Mouse (Mus musculus): Measurements from ENCODE around the gene Olfm2. TPM values are rescaled to one million over a fixed set of nuclear protein-coding genes. Genes with fewer than 3 reads are reported as not detected.

Olfm2 gene
- polyA plus RNA-seq, 1 experiment from 2014 or later = 143 TPM

- WGBS = 59% methylated on average over 6 of the region's 6 CpGs
- Histone ChIP-seq H3K9ac (replicated peaks; ENCODE audit: low read length) (no peak overlapping the region), H3K27ac (replicated peaks; ENCODE audit: low read depth, low read length) (no peak overlapping the region), H3K4me1 (ENCODE audit: control insufficient read depth, insufficient read depth, low read length) (peaks cover 2% of the 10 kb centered on the region; the same call in 1 of the 2 replicates), H3K36me3 (ENCODE audit: control insufficient read depth, insufficient read depth, low read length) (no peaks in the 10 kb centered on the region), H3K27me3 (ENCODE audit: control insufficient read depth, insufficient read depth, low read length) (no peaks in the 10 kb centered on the region), H3K4me3 (replicated peaks; ENCODE audit: low read depth, low read length) (no peak overlapping the region), H3K4me2 (ENCODE audit: low read length) (no peak overlapping the region), H3K9me3 (ENCODE audit: control insufficient read depth, low read length) (no peaks in the 10 kb centered on the region)
- ATAC-seq (ENCODE audit: low FRiP score, low TSS enrichment) (peak; percentile 43; the same call in 1 of the 2 replicates), DNase-seq (peak; percentile 84)
Measured at GRCm38 (mm10) chr9:20751477-20752029, 5.4 kb upstream of the Olfm2 start.

- no peaks in the 10 kb centered on the region for H3K36me3 ChIP-seq (ENCODE audit: control insufficient read depth, insufficient read depth, low read length)
- peaks cover 9% of the 10 kb centered on the region for H3K4me1 ChIP-seq (ENCODE audit: control insufficient read depth, insufficient read depth, low read length)
- no peaks in the 10 kb centered on the region for H3K9me3 ChIP-seq (ENCODE audit: control insufficient read depth, low read length)
- ATAC-seq (ENCODE audit: low FRiP score, low TSS enrichment) (no peak), DNase-seq (no peak)
- WGBS = 85% methylated on average over 5 of the region's 5 CpGs
- no peak overlapping the region for H3K4me3 ChIP-seq (replicated peaks; ENCODE audit: low read depth, low read length)
- no peaks in the 10 kb centered on the region for H3K27me3 ChIP-seq (ENCODE audit: control insufficient read depth, insufficient read depth, low read length)
- H3K27ac ChIP-seq (replicated peaks; ENCODE audit: low read depth, low read length) = no peak overlapping the region
- no peak overlapping the region for H3K4me2 ChIP-seq (ENCODE audit: low read length)
- no peak overlapping the region for H3K9ac ChIP-seq (replicated peaks; ENCODE audit: low read length)
Measured at GRCm38 (mm10) chr9:20749213-20749612, 3.1 kb upstream of the Olfm2 start.

- peaks cover 9% of the 10 kb centered on the region for H3K4me1 ChIP-seq (ENCODE audit: control insufficient read depth, insufficient read depth, low read length)
Measured at GRCm38 (mm10) chr9:20748540-20748939, 2.4 kb upstream of the Olfm2 start.

GRCm38 (mm10) chr9:20747682-20748081 lies 1.5 kb upstream of the Olfm2 start:
- no peaks in the 10 kb centered on the region for H3K36me3 ChIP-seq (ENCODE audit: control insufficient read depth, insufficient read depth, low read length)
- H3K4me3 ChIP-seq (replicated peaks; ENCODE audit: low read depth, low read length) = no peak overlapping the region
- peaks cover 9% of the 10 kb centered on the region for H3K4me1 ChIP-seq (ENCODE audit: control insufficient read depth, insufficient read depth, low read length)
- no peaks in the 10 kb centered on the region for H3K27me3 ChIP-seq (ENCODE audit: control insufficient read depth, insufficient read depth, low read length)
- DNase-seq (peak; percentile 28), ATAC-seq (ENCODE audit: low FRiP score, low TSS enrichment) (no peak)
- H3K27ac ChIP-seq (replicated peaks; ENCODE audit: low read depth, low read length) = no peak overlapping the region
- H3K9me3 ChIP-seq (ENCODE audit: control insufficient read depth, low read length) = no peaks in the 10 kb centered on the region
- no peak overlapping the region for H3K9ac ChIP-seq (replicated peaks; ENCODE audit: low read length)
- 11% methylated on average over 3 of the region's 3 CpGs for WGBS
- H3K4me2 ChIP-seq (ENCODE audit: low read length) = no peak overlapping the region

More at GRCm38 (mm10) chr9:20748540-20748939, 2.4 kb upstream of the Olfm2 start:
- Histone ChIP-seq H3K4me3 (replicated peaks; ENCODE audit: low read depth, low read length) (no peak overlapping the region), H3K4me2 (ENCODE audit: low read length) (no peak overlapping the region), H3K36me3 (ENCODE audit: control insufficient read depth, insufficient read depth, low read length) (no peaks in the 10 kb centered on the region), H3K27ac (replicated peaks; ENCODE audit: low read depth, low read length) (no peak overlapping the region), H3K27me3 (ENCODE audit: control insufficient read depth, insufficient read depth, low read length) (no peaks in the 10 kb centered on the region), H3K9ac (replicated peaks; ENCODE audit: low read length) (no peak overlapping the region), H3K9me3 (ENCODE audit: control insufficient read depth, low read length) (no peaks in the 10 kb centered on the region)
- WGBS = 91% methylated on average over 3 of the region's 3 CpGs
- no peak for DNase-seq
- ATAC-seq (ENCODE audit: low FRiP score, low TSS enrichment) = no peak

GRCm38 (mm10) chr9:20745129-20745966 lies 801 bp downstream of the Olfm2 start:
- Histone ChIP-seq H3K4me3 (replicated peaks; ENCODE audit: low read depth, low read length) (peak overlapping the region; percentile 70), H3K4me1 (ENCODE audit: control insufficient read depth, insufficient read depth, low read length) (peaks cover 9% of the 10 kb centered on the region), H3K4me2 (ENCODE audit: low read length) (peak overlapping the region; percentile 76), H3K36me3 (ENCODE audit: control insufficient read depth, insufficient read depth, low read length) (no peaks in the 10 kb centered on the region), H3K27ac (replicated peaks; ENCODE audit: low read depth, low read length) (peak overlapping the region; percentile 61), H3K9me3 (ENCODE audit: control insufficient read depth, low read length) (no peaks in the 10 kb centered on the region), H3K9ac (replicated peaks; ENCODE audit: low read length) (peak overlapping the region; percentile 90), H3K27me3 (ENCODE audit: control insufficient read depth, insufficient read depth, low read length) (no peaks in the 10 kb centered on the region)
- DNase-seq (peak; percentile 56), ATAC-seq (ENCODE audit: low FRiP score, low TSS enrichment) (peak; percentile 35)
- 11% methylated on average over 17 of the region's 17 CpGs for WGBS

GRCm38 (mm10) chr9:20743946-20744738 lies 2.0 kb downstream of the Olfm2 start:
- DNase-seq (peak; percentile 60), ATAC-seq (ENCODE audit: low FRiP score, low TSS enrichment) (no peak)
- no peaks in the 10 kb centered on the region for H3K27me3 ChIP-seq (ENCODE audit: control insufficient read depth, insufficient read depth, low read length)
- peak overlapping the region; percentile 76 for H3K4me2 ChIP-seq (ENCODE audit: low read length)
- H3K36me3 ChIP-seq (ENCODE audit: control insufficient read depth, insufficient read depth, low read length) = no peaks in the 10 kb centered on the region
- peak overlapping the region; percentile 70 for H3K4me3 ChIP-seq (replicated peaks; ENCODE audit: low read depth, low read length)
- H3K27ac ChIP-seq (replicated peaks; ENCODE audit: low read depth, low read length) = no peak overlapping the region
- peaks cover 9% of the 10 kb centered on the region for H3K4me1 ChIP-seq (ENCODE audit: control insufficient read depth, insufficient read depth, low read length)
- H3K9ac ChIP-seq (replicated peaks; ENCODE audit: low read length) = no peak overlapping the region; the same call in 1 of the 2 replicates
- WGBS = 7% methylated on average over 22 of the region's 22 CpGs
- no peaks in the 10 kb centered on the region for H3K9me3 ChIP-seq (ENCODE audit: control insufficient read depth, low read length)

- ATAC-seq (ENCODE audit: low FRiP score, low TSS enrichment) (peak; percentile 49; the same call in 1 of the 2 replicates), DNase-seq (peak; percentile 87)
- 2% methylated on average over 12 of the region's 12 CpGs for WGBS
- Histone ChIP-seq H3K4me1 (ENCODE audit: control insufficient read depth, insufficient read depth, low read length) (no peaks in the 10 kb centered on the region), H3K27ac (replicated peaks; ENCODE audit: low read depth, low read length) (no peak overlapping the region), H3K27me3 (ENCODE audit: control insufficient read depth, insufficient read depth, low read length) (no peaks in the 10 kb centered on the region), H3K36me3 (ENCODE audit: control insufficient read depth, insufficient read depth, low read length) (no peaks in the 10 kb centered on the region), H3K9me3 (ENCODE audit: control insufficient read depth, low read length) (no peaks in the 10 kb centered on the region), H3K4me3 (replicated peaks; ENCODE audit: low read depth, low read length) (no peak overlapping the region), H3K9ac (replicated peaks; ENCODE audit: low read length) (no peak overlapping the region), H3K4me2 (ENCODE audit: low read length) (no peak overlapping the region)
Measured at GRCm38 (mm10) chr9:20740407-20740806, 5.7 kb downstream of the Olfm2 start.

- H3K9me3 ChIP-seq (ENCODE audit: control insufficient read depth, low read length) = no peaks in the 10 kb centered on the region
Measured at GRCm38 (mm10) chr9:20738251-20738999, 7.7 kb downstream of the Olfm2 start.

More at GRCm38 (mm10) chr9:20738251-20738999, 7.7 kb downstream of the Olfm2 start:
- DNase-seq = peak; percentile 62
- Histone ChIP-seq H3K27ac (replicated peaks; ENCODE audit: low read depth, low read length) (no peak overlapping the region), H3K4me3 (replicated peaks; ENCODE audit: low read depth, low read length) (no peak overlapping the region), H3K36me3 (ENCODE audit: control insufficient read depth, insufficient read depth, low read length) (no peaks in the 10 kb centered on the region), H3K9ac (replicated peaks; ENCODE audit: low read length) (no peak overlapping the region), H3K27me3 (ENCODE audit: control insufficient read depth, insufficient read depth, low read length) (no peaks in the 10 kb centered on the region), H3K4me1 (ENCODE audit: control insufficient read depth, insufficient read depth, low read length) (no peaks in the 10 kb centered on the region), H3K4me2 (ENCODE audit: low read length) (no peak overlapping the region)
- WGBS = 47% methylated on average over 8 of the region's 8 CpGs
- no peak for ATAC-seq (ENCODE audit: low FRiP score, low TSS enrichment)

Data from midbrain, embryonic 14.5 days (tissue).